Mouse (Mus musculus) ES-E14 (cell line): ENCODE data around the gene Commd1.

Experiments
- CHD2 ChIP-seq: IDR thresholded peaks from 2 replicates; pipeline ENCODE4 v1.6.1; 2014; ENCODE audit warnings: mild to moderate bottlenecking, low read depth, low read length, inconsistent platforms
- ZC3H11A ChIP-seq: IDR thresholded peaks from 2 replicates; pipeline ENCODE4 v1.6.1; 2012; ENCODE audit warnings: low read depth, mild to moderate bottlenecking, inconsistent platforms, low read length, borderline replicate concordance
- ZNF384 ChIP-seq: IDR thresholded peaks from 2 replicates; pipeline ENCODE4 v1.6.1; 2012; ENCODE audit warnings: low read depth, low read length, inconsistent platforms

DNA sequence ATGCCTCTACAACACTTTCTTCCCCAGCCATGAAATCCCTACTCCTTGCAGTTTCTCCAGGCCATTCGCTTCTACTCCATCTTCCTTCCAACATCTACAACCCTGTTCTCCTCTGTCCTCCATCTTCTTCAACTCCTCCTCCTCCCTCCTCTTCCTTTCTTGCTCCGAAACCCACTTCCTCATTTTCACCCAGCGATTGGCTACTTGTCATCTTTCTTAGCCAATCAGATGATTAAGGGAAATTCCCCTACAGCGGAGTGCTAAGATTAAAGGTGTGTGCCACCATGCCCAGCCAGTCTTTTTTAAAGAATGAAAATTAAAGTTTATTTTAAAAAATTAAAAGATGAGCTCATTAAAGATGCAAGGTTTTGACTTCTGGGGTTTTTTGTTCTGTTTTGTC is 35.8 kb upstream of the Commd1 start:
- TF ChIP-seq ZC3H11A (no peak), CHD2 (no peak), ZNF384 (no peak)
